Mouse (Mus musculus) erythroblast, embryonic 14.5 days (primary cell): ENCODE measurements around the gene Sema3c.

Experiments used
- GATA1 ChIP-seq: IDR thresholded peaks from 2 replicates; pipeline ENCODE4 v1.6.1; 2012; ENCODE audit warnings: low read length, inconsistent platforms, mixed read lengths
- TAL1 ChIP-seq: IDR thresholded peaks from 3 replicates; pipeline ENCODE4 v1.6.1; 2012; ENCODE audit warnings: low read length, inconsistent platforms, mixed read lengths

GRCm38 (mm10) chr5:17639519-17639918, 65.4 kb downstream of the Sema3c start:
- TF ChIP-seq TAL1: no peak
- TF ChIP-seq GATA1: no peak
